Mouse (Mus musculus) c-Kit-positive CD71-positive TER-119-negative erythroid progenitor cells, embryonic 14.5 days (primary cell): ENCODE results near the gene 4833439L19Rik.

Experiments used
- DNase-seq: peaks from one replicate; pipeline ENCODE4 v3.0.0-alpha.2; 2013; ENCODE audit warnings: low read depth

The 4833439L19Rik gene

GRCm38 (mm10) chr13:54520221-54520620, 45.0 kb downstream of the 4833439L19Rik start:
- DNase-seq, result no peak

DNA sequence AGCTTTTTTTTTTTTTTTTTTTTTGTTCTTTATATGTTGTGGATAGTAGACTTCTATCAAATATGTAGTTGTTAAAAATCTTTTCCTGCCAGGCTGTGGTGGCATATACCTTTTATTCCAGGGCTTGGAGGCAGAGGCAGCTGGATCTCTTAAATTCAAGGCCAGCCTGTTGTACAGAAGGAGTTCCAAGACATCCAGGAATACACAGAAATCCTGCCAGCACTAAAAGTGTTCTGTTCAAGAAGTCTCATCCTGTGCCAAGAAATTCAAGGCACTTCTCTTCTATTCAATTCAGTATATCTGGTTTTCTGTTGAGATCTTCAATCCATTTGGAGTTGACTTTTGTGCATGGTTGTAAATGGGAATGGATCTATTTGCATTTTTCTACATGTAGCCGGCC, 59.3 kb downstream of the 4833439L19Rik start:
- no peak for DNase-seq

GRCm38 (mm10) chr13:54504611-54505260, 60.5 kb downstream of the 4833439L19Rik start:
- DNase-seq, result no peak

- no peak for DNase-seq
Measured at GRCm38 (mm10) chr13:54503604-54504521, 61.4 kb downstream of the 4833439L19Rik start, which contains the start of gene Simc1. TSS of gene Simc1 (plus strand) at chr13:54503779.

- no peak for DNase-seq
Measured at GRCm38 (mm10) chr13:54503278-54503603, 62.0 kb downstream of the 4833439L19Rik start.

DNA sequence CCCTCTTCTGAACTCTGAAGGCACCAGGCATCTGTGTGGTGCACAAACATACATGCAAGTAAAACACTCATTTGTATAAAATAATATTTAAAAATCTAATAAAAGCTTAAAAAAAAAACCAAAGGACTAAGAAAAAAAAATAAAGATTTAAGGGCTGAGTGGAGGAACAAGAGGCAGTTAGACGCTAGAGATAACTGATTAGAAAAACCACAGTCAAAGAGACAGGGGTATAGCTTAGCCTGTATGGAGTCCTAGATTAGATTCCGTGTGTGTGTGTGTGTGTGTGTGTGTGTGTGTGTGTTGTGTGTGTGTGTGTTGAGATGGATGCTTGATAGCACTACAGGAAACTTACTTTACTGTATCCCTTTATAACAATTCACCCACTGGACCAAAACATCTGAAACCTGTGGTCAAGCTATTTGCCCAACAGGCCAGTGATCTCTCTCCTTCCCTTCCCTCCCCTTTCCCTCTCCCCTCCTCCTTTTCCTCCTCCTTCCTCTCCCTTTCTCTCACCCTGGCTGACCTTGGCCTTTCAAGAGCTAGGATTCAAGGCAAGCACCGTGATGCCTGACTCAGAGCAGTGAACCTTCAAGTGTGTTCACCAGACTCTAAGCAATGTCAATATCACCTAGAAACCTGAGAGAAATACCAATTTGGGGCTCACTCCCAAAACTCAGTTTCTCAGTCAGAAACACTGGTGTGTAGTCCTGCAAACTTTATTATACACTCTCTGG, 63.1 kb downstream of the 4833439L19Rik start:
- DNase-seq, result no peak

DNA sequence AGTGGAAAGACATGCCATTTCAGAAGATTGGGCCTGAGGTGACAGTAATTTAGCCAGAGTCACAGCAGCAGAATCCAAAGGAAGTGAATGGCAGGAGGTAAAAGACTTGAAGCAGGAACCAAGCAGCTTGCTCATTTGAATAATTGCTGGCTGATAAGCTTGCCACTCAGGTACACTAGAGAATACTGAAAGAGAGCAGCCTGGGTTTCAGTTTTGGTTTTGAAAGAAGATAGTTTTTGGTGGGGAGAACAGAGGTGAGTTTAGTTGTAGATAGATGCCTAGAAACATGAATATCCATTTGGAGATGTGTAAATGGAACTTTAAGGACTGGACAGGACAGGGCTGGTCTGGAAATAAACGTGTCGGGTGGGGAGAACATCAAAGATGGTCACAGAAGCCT, 63.9 kb downstream of the 4833439L19Rik start:
- DNase-seq, result no peak
